Mouse (Mus musculus) frontal cortex, adult (tissue): Measurements from ENCODE around the gene Bfsp1.
A peak's percentile ranks its signal among the peaks of the same experiment; 100 is the strongest.

Experiments
- ATAC-seq: cut with Nextera tagmentation; 2 replicates; pipeline ENCODE4 v1.9.2; 2017; ENCODE audit warnings: mild to moderate bottlenecking, moderate library complexity, mixed read lengths; ENCODE audit not compliant: low TSS enrichment

Bfsp1 gene

DNA sequence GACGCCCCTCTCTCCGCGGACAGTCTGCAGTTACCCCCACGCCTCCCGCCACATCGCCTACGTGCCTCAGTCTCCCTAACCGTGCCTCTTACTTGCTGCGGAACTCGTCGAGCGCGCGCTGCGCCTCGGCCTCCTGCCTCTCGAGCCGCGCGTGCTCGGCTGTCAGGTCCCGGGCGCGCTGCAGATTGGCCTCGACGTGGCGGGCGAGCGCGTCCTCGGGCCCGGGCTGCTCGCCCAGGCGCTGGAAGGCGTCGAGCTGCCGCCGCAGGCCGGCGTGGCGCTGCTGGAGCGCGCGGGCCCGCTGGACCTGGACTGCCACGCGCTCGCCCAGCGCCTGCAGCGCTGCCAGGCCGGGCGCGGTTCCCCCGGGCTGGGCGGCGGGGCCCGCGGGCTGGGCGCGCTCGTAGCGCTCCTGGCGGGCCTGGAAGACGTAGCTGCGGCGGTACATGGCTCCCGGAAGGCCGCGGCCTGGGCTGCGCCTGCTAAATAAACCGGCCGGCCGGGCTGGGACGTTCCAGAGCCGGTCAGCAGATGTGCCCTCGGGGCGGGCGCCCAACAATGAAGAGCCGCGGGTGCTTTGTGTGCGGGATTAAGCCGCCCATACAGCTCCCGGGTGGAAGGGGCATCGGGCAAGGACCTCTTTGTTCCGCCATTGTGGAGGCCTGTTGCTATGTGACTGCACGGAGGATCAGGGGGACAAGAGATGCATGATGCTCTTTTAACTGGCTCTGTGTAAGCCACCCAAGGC lies at the start of gene Bfsp1:
Gene Bfsp1, minus strand, starts transcription at position 690 of the 748 bp plus-strand sequence.
- ATAC-seq, result peak; percentile 60

DNA sequence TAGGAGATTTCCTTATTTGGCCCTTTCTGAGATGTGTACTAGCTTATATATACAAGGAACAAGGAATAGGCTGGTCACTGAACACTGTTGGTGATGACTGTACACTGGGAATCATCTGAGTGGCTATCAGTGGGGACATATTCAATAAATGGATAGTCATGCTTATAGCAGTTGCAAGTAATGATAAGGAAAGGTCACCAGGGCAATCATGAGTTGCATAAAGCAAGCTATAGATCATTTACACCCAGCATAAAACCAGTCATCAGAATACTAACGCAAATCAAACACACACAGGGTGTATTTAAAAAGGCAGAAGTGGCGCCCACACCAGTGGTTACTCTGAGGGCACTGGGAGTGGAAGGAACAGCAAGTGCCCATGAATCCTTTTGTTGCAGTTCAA lies 49.2 kb upstream of the Bfsp1 start:
- no peak for ATAC-seq

DNA sequence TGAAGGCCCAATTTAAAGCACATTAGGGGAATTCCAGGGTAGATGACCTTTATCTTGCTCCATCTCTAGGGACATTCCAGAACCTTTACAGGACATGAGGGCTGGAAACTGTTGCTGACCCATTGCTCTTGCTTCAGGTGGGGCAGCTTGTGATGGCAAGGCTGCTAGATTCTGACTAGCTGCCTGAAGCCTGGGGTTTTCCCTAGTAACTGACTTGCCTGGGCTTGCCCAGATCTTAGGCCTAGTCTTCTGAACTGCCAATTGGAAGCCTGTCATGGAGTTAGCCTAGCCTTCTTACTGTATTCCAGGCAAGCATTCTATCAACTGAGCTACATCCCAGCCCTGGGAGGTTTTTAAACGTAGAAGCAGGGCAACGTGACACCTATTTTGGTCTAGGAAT lies 46.3 kb upstream of the Bfsp1 start:
- ATAC-seq, result no peak

DNA sequence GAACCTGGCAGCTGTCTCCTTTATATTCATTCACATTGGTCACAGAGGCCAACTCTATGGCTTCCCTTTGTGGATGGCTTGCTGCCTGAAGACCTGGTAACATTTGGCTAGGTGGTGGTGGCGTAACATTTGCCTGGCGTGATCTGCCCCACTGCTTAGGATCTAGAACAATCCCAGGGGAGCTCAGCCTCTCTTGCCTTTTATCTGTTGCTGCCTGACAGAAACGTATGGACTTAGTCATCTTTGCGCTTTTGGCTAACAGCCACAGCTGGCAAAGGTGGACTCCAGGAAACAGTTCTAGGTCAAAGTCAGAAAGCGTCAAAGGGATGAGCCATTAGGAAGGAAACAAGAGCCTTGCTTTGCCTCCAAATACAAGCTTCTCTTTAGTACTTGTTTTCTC lies 41.9 kb upstream of the Bfsp1 start:
- ATAC-seq, result no peak

DNA sequence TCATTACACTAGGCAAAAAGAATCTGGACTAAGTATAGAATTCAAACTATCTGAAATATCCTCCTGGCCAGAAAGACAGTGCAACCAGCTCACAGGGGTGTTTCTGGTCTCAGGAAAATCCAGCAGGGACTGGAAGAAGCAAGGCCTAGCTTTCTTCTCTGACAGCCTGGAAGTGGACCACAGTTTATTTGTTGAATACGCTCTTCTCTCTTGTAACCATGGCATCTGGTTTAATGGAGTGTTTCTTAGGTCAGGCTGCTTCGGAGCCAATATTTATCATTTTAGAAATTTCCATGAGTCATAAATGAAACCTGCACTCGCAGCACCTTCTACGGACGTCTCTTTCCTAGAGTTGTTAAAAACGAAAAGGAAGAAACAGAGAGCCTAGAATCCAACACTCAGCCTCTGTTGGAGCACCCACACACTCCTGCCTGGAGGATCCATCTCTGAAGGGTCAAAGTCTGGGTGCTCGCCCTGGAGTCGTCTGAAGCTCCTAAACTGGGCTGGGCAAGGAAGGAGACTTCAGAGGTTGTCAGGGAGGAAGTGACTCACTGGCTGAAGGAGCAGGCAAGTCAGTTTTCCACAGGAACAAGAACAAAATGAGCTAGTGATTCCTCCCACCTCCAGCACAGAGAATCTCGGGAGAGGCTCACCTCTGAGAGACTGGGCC lies 40.5 kb upstream of the Bfsp1 start:
- ATAC-seq, result no peak

DNA sequence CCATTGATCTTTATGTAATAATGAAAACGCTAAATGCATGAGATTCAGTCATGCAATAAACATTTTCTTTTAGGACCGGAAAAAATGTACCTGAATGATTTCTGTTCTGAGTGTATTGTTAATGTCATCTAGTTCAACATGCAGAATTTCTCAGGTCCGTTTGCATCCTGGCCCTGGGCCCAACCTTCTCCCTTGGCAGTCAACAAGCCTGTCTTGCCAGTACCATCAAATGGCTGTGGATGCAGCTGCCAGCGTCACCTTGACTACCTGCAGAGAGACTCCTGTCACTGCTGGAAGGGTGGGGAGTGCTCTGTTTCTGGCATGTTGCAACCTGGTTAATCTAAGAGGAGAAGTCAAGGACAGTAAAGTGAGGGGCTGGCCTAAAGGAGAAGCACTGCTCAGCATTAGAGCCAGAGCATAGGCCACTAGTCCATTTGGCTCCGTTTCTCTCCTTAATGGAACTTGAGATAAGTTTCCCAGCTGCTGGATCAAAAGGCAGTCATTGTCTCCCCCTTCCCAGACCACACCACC lies 37.9 kb upstream of the Bfsp1 start:
- no peak for ATAC-seq

DNA sequence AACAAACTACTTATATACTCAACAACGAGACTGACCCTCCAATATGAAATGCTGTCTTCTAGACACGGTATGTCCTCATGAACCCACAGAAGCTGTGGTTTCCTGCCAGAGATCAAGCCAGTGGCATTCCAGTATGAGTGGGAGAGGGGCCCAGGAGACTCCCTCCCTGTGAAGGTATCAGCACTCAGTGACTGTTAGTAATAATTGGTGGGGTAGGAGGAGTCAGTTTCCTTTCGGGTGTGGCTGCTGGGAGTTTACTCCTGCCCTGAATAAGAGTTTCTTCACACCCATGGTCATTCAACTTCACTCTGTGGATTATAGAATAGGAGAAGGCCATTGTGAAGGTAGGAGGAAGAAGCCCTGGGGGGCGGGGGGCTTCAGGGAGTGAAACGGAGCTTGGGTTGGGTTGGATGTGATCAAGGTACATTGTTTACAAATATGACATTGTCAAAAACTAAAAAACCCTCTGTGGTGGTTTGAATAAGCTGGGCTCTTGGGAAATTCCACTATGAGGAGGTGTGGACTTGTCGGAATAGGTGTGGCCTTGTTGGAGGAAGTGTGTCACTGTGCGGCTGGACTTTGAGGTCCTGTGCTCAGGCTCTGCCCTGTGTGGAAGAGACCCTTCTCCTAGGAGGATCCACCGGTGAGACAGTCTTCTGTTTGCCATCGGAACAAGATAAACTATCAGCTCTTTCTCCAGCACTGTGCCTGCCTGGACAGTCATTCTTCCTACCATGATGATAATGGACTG lies 36.7 kb upstream of the Bfsp1 start:
- ATAC-seq, result no peak

DNA sequence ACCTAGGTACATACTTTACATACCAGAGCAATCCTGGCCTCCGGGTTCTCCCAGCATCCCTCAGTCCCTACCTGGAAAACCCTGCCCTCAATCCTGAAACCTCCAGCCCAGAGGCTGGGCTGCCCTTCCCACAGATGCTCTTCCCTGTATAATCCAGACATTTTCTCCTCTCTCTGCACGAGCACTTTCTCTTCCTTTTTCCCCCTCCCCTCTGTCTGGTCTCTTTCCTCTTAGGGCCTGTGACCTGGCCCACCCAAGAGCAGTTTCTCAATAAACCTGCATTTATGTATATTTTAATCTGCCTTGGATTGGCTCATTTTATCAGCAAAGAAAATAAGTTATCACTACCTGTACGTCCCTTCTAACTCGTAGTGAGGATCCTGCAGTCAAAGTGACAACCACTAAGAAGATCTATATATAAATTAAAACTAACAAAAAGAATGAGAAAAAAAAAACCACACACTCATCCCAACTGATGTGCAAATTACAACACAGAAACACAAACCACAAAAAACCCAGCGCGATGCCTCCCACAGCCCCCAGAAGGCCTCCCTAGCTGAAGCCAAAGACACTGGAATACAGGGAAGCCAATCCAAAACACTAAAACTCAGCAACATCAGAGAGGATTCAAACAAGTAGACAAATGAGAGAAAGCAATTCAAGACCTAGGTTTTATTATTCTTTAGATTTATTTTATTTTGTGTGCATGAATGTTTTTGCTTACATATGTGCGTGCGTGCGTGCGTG lies 28.5 kb upstream of the Bfsp1 start:
- no peak for ATAC-seq

DNA sequence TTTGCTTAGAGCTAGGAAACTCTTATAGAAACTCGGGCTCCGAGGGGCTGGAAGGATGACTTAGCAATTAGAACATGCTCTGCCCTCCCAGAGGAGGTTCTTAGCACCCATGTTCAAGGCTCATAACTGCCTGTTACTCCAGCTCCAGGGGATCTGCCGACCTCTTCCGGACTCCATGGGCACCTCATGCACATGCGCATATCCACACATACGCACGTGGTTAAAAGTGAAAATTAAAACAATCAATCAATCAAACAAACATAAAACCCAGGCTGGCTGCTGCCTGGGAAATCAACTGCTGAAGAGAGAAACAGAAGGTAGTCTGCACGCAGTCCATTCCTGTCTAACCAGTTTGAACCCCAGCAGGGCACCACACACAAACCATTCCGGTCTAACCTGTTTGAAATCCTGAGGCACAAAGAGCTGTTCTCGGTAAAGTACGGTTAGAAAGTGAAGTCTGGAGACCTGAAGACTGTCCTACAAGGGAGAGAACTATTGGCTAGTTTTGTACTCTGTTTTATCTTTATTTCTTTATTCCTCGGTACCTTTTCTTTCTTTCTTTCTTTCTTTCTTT lies 27.0 kb upstream of the Bfsp1 start:
- no peak for ATAC-seq

DNA sequence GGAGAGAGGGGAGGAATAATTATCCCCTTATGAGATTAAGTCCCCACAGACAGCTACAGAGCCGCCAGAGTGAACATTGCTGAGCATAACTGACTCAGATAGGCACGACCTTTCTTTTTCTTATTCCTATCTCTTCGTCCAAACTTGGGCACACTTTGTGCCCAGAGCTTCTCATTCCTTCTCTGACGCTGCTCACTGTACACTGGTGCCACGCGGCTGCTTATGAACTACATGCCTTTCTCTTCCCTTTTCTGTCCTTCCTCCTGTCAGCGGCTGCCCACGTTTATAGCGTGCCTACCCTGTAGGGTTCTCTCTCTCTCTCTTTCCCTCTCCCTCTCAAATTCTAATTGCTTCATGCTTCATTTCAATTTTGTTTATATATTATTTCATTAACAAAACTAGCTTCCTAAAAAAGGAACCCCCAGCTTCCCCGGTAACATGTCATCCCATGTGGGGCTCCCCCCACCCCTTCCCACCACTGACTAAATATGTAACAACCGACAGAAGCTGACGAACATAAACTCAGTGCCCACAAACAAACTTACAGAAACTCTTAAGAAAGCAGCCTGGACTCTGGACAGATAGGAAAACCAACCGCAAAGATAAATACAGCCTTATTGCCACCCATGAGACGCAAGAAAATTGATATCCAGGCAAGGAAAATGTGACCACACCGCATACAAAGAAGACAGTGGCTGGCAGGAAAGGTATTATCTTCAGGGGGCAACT lies 26.3 kb upstream of the Bfsp1 start:
- no peak for ATAC-seq

DNA sequence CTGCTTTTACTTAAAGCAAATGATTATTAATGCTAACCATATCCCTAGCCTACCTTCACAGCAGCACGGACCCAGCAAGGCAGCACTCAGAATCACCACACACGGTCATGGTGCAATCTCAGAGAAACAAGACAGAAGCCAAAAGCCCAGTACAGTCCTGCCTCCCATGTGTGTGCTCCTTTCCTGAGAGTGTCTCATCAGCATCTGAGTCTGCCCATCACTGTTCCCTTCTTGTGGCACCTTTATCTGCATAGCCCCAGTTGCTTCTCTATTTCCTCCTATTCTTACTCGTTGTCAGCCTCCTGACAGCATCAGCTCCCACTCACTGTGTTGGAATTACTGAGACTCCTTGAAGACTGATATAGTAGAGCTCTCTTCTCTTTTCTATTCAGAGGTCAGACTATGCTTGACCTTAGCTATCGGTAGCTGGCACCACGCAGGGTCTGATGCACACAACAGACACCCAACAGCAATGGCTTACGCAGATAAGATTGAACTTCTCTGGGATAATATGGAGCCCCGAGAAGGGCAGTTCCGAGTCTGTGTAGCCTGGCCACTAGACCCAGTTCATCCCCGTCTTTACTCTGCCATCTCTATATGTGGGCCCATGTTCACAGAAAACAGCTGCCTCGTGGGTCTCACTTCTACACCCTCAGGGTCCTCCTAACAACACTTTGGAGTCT lies 19.8 kb upstream of the Bfsp1 start:
- ATAC-seq, result 0 out of 2 replicates have a peak, but pooled peaks have one; percentile 13

DNA sequence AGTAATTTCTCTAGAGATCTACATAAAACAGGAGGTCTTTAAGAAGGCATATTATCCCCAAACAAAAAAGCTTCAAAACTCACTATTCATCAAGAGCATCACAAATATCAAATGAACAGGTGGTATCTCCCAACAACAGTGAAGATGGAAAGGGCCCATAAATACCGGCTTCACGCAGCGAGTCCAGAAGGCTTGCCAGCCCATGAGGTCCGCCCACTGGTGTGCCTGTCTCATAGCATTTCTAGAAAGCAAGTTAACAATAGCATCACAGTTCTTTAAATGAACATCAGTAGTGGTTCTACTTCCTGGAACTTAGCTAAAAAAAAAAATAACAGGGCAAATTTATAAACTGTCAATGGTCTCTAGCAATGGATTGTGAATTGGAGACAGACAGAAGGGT lies 19.0 kb upstream of the Bfsp1 start:
- peak; percentile 89 for ATAC-seq

DNA sequence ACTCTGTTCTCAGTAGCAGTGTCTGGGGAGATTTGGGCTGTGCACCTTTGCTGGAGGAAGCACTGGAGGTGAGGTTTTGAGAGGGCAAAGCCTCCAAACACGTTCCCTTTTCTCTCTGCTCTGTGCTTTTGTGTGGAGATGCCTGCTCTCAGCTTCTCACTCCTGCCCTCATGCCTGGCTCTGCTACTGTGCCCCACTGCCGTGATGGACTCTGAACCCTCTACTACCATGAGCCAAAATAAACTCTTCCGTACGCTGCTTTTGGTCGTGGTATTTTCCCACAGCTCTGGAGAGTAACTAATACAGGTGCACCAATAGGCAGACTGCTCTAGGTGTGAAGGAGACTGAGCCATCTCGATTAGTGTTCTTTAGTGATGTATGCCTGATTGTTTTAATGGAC lies 16.3 kb upstream of the Bfsp1 start:
- no peak for ATAC-seq

DNA sequence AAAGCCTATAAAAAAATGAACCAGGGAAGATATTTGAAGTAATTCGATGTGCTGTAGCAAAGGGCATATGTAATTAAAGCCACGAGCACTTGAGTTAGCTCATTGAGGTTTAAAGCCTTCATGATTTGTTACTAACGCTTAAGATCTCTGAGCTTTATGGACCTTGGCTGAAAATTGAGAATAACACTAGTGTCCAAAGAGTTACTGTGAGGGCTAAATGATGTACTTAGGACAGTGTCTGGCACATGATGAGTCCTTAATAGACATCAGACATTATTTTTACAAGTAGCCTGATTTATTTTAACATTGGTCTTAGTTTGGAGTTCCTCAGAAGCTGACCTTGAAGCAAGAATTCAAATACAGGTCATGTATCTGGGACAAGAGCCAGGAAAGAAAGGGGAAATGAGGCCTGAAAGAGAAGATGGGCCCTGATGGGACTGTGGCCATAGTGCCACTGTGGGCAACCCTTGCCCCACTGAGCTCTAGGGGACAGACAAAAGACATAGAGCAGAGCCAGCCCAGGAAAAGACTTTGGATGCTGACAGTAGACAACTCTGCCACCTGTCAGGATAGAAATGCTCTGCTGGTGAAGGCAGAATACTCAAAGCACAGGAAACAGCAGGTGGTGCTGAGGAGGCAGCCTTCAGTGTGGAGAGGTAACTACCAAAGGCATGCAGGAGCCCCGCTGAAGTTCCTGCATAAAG lies 14.1 kb upstream of the Bfsp1 start:
- 0 out of 2 replicates have a peak, but pooled peaks have one; percentile 64 for ATAC-seq

DNA sequence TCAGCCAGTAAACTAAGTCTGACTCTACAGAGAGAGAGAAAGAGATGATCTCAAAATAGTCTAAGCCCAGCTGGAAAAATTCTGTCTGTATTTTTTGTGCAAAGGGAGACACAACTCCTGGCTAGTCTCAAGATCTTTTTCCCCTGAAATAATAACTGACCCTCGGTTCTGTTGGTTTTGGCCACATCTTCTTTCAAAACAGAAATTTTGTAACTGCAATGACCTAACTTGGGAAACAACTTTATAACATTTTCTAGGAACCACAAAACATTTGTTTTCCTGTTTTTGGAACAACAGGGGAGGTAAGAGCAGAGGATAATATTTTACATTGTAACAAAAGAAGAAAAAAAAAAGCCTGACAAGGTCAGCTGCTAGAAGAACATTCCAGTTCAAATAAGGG lies 13.1 kb upstream of the Bfsp1 start:
- no peak for ATAC-seq

DNA sequence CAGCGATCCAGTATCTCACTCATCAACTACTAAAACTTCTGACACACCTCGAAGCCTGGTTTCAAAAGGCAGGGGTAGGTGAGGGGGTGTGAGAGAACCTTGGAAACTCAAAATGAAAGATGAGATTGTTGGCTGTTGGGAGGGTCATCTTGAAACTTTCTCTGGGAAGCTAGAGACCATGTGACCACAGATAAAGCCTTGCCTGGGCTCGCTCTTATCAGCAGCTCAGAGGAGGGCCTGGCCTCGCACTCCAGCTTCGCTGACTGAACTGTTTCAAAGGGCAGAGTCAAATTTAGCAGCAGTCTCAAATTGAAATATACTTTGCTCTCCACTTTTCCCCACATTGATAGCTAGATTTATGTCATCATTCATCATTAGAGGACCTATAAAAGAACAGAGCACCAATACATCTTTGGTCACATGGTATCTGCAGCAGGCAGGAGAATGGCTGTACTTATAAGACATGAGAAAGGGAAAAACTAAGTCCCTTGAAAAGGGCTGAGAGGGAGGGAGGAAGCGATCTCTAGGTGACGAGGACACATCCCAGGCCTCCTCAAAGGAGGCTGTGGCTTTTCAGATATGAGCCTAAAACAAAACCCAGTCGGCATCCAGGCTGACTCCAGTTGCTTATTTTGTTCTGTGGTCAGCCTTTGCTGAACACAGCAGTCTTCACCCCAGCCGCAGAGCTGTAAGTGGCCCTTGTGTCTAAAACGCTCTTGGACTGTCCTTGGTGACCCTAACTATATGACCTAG lies 8.1 kb upstream of the Bfsp1 start:
- no peak for ATAC-seq

DNA sequence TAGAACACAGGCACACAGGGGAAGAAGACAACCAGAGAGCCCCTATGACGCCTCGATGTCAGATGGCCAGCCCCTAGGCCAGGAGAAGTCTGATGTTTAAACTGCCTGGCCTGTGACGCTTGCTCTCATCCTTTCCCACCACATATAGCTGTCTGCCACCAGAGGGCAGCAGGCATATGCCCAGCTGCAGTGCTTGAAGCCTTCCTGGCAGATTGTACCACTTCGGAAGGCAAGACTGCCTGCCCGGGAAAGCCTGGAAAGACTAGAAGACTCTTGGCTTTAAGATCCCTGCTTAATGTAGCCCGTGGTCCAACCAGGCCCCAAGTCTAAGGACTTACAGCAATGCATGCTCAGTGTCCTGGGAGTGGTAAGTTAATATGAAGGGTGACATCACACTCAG lies 4.4 kb upstream of the Bfsp1 start:
- ATAC-seq, result peak; percentile 98

DNA sequence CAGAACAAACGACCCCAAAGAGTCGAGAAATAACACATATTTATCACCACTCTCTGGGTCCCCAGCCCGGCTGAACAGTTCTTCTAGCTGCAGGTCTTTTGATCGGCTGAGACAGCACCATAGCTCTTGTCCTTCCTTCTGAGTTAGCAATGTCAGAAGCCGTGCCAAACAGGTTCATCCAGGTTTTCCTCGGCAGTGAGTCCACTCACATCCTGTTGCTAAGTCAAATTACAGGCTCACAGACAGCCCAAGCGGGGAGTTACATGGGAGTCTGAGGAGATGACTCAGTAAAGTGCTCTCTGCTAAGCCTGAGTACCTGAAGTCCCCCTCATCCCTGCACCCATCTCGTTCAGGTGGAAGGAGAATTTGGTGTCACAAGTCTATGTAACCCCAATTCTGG lies 1.6 kb upstream of the Bfsp1 start:
- no peak for ATAC-seq

DNA sequence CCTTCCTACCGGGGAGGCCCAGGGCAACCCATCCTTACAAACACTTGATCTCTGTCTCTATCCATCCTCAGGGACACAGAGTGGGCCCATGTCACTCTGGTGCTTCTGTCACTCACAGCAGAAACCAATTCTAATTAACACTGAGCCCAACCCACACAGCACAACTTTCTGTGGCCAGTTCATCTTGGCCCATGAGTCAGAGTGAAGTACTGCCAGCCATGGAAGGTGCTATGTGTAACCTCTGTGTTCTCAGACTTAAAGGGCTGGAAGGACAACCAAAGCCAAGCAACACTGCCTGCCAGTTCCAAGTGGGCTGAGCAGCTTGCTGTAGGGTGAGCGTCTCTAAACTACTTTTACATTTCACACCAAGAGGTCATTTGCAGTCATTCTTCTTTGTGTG lies 3.8 kb downstream of the Bfsp1 start:
- ATAC-seq, result no peak
